Mouse (Mus musculus): ENCODE measurements around the gene Ostn. TPM values are rescaled to one million over a fixed set of nuclear protein-coding genes. Genes with fewer than 3 reads are reported as not detected.

Ostn gene
- total and polyA plus RNA-seq, 2 experiments from 2014 or later, result not detected

DNA sequence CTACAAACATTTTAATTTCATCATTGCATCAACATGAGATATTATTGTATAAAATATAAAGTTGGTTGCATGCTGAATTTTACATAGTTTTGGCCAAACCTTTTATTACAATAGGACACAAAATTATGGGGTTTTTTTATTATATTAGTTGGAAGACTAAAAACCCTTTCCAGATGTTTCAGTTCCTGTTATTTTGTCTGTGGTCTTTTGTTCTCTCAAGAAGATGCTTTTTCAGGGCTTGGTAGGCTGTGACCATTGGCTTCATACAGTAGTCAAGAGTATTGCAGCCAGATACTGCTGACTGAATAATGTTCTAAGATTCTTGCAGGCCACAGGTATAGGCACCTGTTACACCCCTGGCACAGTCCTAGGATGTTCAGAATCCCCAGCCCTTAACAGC, 14.8 kb downstream of the Ostn start:
- TF ChIP-seq CTCF (IDR thresholded peaks at IDR 0.05), result no peak
- no peaks in the 10 kb centered on the region for H3K9me3 ChIP-seq (ENCODE audit: low read length)
- H3K27ac ChIP-seq (ENCODE audit: low read depth, low read length), result no peak overlapping the region
- H3K4me3 ChIP-seq (ENCODE audit: low read depth, low read length), result no peak overlapping the region
- no peaks in the 10 kb centered on the region for H3K36me3 ChIP-seq (ENCODE audit: insufficient read depth, low read length)
- no peak for ATAC-seq (ENCODE audit: low FRiP score)
- H3K27me3 ChIP-seq (ENCODE audit: insufficient read depth, low read length), result no peaks in the 10 kb centered on the region
- no peak overlapping the region for H3K4me2 ChIP-seq (ENCODE audit: low read depth, low read length, poor library complexity, severe bottlenecking)
- H3K4me1 ChIP-seq (ENCODE audit: insufficient read depth, low read length), result no peaks in the 10 kb centered on the region
- no peak overlapping the region for H3K9ac ChIP-seq (replicated peaks; ENCODE audit: low read length, poor library complexity, severe bottlenecking)
- DNase-seq (ENCODE audit: low spot score), result no peak

DNA sequence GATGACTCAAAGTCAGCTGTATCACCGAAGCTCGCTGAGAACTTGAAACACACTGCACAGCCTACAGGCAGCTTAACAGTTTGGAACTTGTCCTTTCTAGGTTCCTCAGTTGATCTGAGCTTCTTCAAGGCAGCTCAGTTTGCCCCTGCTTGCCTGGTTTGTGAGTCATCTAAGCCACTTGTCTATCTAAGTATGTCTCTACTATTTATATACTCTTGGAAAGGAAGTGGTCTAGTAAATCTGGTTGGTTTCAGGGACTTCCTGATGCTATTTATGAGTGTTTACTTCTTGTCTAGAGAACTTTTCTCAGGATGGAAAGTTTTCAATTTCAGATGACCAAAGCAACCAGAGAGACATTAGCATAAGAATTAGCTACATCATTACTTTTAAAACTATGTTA, 19.2 kb downstream of the Ostn start:
- no peaks in the 10 kb centered on the region for H3K9me3 ChIP-seq (ENCODE audit: low read length)
- DNase-seq (ENCODE audit: low spot score) (no peak), ATAC-seq (ENCODE audit: low FRiP score) (no peak)
- 94% methylated on average over 2 of the region's 2 CpGs for WGBS
- no peak overlapping the region for H3K27ac ChIP-seq (ENCODE audit: low read depth, low read length)
- no peak for TF ChIP-seq CTCF (IDR thresholded peaks at IDR 0.05)
- H3K27me3 ChIP-seq (ENCODE audit: insufficient read depth, low read length), result no peaks in the 10 kb centered on the region
- no peaks in the 10 kb centered on the region for H3K36me3 ChIP-seq (ENCODE audit: insufficient read depth, low read length)
- H3K9ac ChIP-seq (replicated peaks; ENCODE audit: low read length, poor library complexity, severe bottlenecking), result no peak overlapping the region
- no peak overlapping the region for H3K4me2 ChIP-seq (ENCODE audit: low read depth, low read length, poor library complexity, severe bottlenecking)
- no peaks in the 10 kb centered on the region for H3K4me1 ChIP-seq (ENCODE audit: insufficient read depth, low read length)
- no peak overlapping the region for H3K4me3 ChIP-seq (ENCODE audit: low read depth, low read length)

DNA sequence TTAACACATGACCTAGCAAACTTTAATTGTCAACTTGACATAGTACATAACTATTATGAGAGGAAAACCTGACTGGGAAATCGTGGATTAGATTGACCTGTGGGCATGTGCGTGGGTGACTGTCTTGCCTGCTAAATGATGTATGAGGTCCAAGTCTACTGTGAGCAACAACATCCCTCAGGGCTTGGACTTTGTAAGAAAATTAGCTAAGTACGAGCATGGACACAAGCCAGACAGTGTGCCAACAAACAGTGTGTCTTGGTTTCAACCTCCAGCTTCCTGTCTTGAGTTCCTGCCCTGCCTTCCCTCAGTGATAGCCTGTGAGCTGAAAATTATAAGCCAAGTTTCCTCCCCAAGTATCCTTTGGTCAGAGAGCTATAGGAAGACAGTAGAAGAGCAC, 40.2 kb downstream of the Ostn start:
- ATAC-seq (ENCODE audit: low FRiP score) (no peak), DNase-seq (ENCODE audit: low spot score) (no peak)
- Histone ChIP-seq H3K27ac (ENCODE audit: low read depth, low read length) (no peak overlapping the region), H3K4me1 (ENCODE audit: insufficient read depth, low read length) (no peaks in the 10 kb centered on the region), H3K4me3 (ENCODE audit: low read depth, low read length) (no peak overlapping the region), H3K9me3 (ENCODE audit: low read length) (no peaks in the 10 kb centered on the region), H3K9ac (replicated peaks; ENCODE audit: low read length, poor library complexity, severe bottlenecking) (no peak overlapping the region), H3K36me3 (ENCODE audit: insufficient read depth, low read length) (no peaks in the 10 kb centered on the region), H3K4me2 (ENCODE audit: low read depth, low read length, poor library complexity, severe bottlenecking) (no peak overlapping the region), H3K27me3 (ENCODE audit: insufficient read depth, low read length) (no peaks in the 10 kb centered on the region)
- 85% methylated on average over 3 of the region's 3 CpGs for WGBS
- no peak for TF ChIP-seq CTCF (IDR thresholded peaks at IDR 0.05)

GRCm38 (mm10) chr16:27348359-27348758, 41.1 kb downstream of the Ostn start:
- 74% methylated on average over 1 of the region's 1 CpGs for WGBS

DNA sequence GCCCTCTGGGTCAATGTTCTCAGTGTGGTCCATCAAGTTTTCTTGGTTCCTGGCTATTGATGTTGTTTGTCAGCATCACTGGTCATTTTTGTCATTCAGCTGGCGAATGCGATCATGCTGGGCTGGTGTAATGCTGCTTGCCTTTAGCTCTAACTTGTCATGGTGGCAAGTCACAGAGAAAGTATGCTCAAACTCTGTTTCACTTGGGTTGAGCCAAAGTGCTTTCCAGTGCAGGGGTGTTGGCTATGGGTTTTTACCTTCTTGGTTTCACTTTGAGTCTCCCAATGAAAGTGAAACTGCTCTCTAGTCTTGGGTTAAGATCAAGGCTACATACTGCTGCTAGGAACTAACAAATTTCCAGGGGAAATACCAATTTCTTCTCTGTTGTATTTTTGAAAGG, 41.9 kb downstream of the Ostn start:
- no peak for ATAC-seq (ENCODE audit: low FRiP score)
- no peak overlapping the region for H3K9ac ChIP-seq (replicated peaks; ENCODE audit: low read length, poor library complexity, severe bottlenecking)
- WGBS, result 98% methylated on average over 2 of the region's 2 CpGs
- no peak overlapping the region for H3K4me3 ChIP-seq (ENCODE audit: low read depth, low read length)
- no peak overlapping the region for H3K4me2 ChIP-seq (ENCODE audit: low read depth, low read length, poor library complexity, severe bottlenecking)
- no peaks in the 10 kb centered on the region for H3K36me3 ChIP-seq (ENCODE audit: insufficient read depth, low read length)
- TF ChIP-seq CTCF (IDR thresholded peaks at IDR 0.05), result no peak
- H3K9me3 ChIP-seq (ENCODE audit: low read length), result no peaks in the 10 kb centered on the region
- H3K27me3 ChIP-seq (ENCODE audit: insufficient read depth, low read length), result no peaks in the 10 kb centered on the region
- no peaks in the 10 kb centered on the region for H3K4me1 ChIP-seq (ENCODE audit: insufficient read depth, low read length)
- DNase-seq (ENCODE audit: low spot score), result no peak
- no peak overlapping the region for H3K27ac ChIP-seq (ENCODE audit: low read depth, low read length)

More at GRCm38 (mm10) chr16:27348359-27348758, 41.1 kb downstream of the Ostn start:
- Histone ChIP-seq H3K27me3 (ENCODE audit: insufficient read depth, low read length) (no peaks in the 10 kb centered on the region), H3K9ac (replicated peaks; ENCODE audit: low read length, poor library complexity, severe bottlenecking) (no peak overlapping the region), H3K4me1 (ENCODE audit: insufficient read depth, low read length) (no peaks in the 10 kb centered on the region), H3K27ac (ENCODE audit: low read depth, low read length) (no peak overlapping the region), H3K36me3 (ENCODE audit: insufficient read depth, low read length) (no peaks in the 10 kb centered on the region), H3K9me3 (ENCODE audit: low read length) (no peaks in the 10 kb centered on the region), H3K4me3 (ENCODE audit: low read depth, low read length) (no peak overlapping the region), H3K4me2 (ENCODE audit: low read depth, low read length, poor library complexity, severe bottlenecking) (no peak overlapping the region)
- DNase-seq (ENCODE audit: low spot score) (no peak), ATAC-seq (ENCODE audit: low FRiP score) (no peak)
- no peak for TF ChIP-seq CTCF (IDR thresholded peaks at IDR 0.05)

GRCm38 (mm10) chr16:27349878-27350532, 42.7 kb downstream of the Ostn start:
- WGBS, result 92% methylated on average over 7 of the region's 7 CpGs
- Histone ChIP-seq H3K9ac (replicated peaks; ENCODE audit: low read length, poor library complexity, severe bottlenecking) (no peak overlapping the region), H3K36me3 (ENCODE audit: insufficient read depth, low read length) (no peaks in the 10 kb centered on the region), H3K4me3 (ENCODE audit: low read depth, low read length) (no peak overlapping the region), H3K27me3 (ENCODE audit: insufficient read depth, low read length) (no peaks in the 10 kb centered on the region), H3K27ac (ENCODE audit: low read depth, low read length) (no peak overlapping the region), H3K9me3 (ENCODE audit: low read length) (no peaks in the 10 kb centered on the region), H3K4me2 (ENCODE audit: low read depth, low read length, poor library complexity, severe bottlenecking) (no peak overlapping the region), H3K4me1 (ENCODE audit: insufficient read depth, low read length) (no peaks in the 10 kb centered on the region)
- no peak for TF ChIP-seq CTCF (IDR thresholded peaks at IDR 0.05)
- no peak for ATAC-seq (ENCODE audit: low FRiP score)
- DNase-seq (ENCODE audit: low spot score), result no peak
